Mouse (Mus musculus) brain, adult 2 months (tissue): Measurements from ENCODE around the gene E2f7.

Experiments used
- DNase-seq: peaks from one replicate; pipeline ENCODE4 v3.0.0; 2011; ENCODE audit warnings: low read depth, low spot score

Gene E2f7

DNA sequence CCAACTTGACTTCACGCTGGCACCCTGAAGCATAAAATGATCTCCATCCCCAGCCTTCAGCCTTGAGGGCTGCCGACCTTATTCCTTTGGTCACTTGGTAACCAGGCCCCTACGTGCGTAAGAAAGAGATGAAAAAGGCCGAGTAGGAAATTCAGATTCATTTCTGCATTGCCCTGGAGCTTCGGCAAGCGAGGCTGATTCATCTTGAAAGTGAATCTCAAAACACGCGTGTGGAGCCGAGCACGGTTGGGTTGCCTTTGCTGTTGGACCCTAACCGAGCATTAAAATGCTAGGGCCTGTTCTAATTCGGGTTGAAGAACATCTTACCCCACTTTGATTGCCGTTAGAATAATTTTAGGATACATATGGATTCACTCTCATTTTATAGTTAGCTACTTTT, 28.6 kb downstream of the E2f7 start:
- peak; percentile 22 for DNase-seq

DNA sequence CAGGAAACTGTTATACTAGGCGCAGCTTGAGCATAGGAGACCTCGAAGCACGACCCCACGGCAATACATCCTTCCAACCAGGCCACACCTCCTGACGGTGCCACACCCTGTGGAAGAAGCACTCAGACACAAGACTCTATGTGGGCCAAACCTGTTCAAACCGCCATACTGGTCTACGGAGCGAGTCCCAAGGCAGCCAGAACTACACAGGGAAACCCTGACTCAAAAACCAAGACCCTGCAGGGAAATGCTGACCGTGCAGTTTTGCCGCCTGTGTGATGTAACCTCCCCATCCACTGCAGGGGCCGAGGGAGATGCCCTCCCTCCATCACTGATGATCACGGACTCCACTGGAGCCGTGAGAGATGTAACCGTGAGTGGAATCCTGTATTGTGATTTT, 36.5 kb downstream of the E2f7 start:
- no peak for DNase-seq

GRCm38 (mm10) chr10:110782655-110783054, 37.4 kb downstream of the E2f7 start:
- DNase-seq: no peak

DNA sequence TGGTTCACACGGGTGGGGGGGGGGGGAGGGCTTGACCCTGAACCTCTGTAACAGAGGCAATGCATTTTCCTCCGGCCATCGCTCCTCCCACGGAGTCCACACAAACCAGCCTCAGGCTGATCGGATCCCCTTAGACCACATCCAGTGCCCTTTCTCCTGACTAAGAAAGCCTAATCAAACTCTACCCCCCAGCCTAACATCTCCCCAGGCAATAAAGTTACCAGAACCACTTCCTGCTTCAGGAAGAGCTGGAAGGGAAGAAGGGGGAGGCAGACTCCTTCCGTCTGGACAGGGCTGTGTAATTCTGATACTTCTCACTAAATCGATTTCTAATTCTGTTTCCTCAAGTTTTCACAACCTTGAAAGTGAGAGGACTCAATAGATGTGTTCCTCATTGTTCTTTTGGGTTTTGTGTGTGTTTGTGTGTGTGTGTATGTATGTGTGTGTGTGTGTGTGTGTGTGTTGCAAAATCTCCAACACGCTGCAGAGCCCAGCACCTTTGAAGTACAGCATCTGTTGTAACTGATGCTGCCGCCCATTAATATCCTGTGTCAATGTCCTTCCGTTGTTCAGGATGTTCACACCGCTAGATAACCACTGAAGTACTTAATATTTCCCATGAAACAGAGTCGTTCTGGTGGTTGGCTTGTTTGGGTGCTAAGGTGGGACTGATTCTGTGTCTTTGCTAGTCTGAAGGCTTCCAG, 43.0 kb downstream of the E2f7 start:
- no peak for DNase-seq

DNA sequence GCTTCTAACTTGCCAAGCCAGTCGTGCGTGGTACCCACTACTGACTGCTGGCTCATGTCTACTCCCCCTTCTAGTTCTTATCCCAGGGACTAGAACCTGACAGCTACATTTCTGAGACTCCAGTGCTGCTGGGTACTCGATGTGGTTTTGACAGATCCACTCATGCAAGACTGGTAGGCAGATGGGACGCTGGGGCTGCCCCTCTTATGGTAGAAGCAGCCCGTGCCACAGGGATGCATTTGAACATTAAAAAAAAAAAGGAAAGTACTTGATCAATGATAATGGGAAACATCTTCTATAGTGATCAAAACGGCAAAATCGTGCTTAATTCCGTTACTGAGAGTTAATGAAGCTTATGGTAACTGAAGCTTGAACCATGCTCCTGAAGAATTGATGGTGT, 44.4 kb downstream of the E2f7 start:
- no peak for DNase-seq

DNA sequence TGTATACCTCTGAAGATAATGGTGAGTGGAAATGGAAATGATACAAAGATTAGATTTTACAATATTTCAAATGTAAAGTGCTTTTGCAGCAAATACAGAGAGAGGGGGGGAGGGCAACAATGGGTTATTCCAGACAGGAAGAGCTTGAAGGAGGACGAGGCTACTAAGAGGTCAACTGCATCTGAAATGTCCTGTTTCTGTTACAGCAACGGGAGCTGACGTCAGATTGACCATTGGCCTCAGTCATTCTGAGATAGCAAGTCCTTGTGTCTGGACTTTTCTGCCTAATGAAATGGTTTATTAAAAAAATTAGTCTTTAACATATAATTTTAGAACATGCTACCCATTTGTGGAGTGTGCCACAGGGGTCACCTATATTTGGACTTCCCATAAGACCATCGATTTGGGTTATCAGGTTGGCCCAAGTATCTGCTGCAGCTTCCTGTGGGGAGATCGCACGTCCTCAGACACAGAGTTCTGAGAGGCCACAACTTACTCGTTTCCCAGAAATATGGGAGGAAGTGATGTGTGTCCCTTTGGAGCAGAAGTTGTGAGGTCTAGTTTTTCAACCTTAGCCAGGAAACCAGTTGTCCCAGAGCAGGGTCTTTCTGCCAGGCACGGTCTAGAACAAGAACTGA, 48.0 kb downstream of the E2f7 start:
- DNase-seq: no peak

DNA sequence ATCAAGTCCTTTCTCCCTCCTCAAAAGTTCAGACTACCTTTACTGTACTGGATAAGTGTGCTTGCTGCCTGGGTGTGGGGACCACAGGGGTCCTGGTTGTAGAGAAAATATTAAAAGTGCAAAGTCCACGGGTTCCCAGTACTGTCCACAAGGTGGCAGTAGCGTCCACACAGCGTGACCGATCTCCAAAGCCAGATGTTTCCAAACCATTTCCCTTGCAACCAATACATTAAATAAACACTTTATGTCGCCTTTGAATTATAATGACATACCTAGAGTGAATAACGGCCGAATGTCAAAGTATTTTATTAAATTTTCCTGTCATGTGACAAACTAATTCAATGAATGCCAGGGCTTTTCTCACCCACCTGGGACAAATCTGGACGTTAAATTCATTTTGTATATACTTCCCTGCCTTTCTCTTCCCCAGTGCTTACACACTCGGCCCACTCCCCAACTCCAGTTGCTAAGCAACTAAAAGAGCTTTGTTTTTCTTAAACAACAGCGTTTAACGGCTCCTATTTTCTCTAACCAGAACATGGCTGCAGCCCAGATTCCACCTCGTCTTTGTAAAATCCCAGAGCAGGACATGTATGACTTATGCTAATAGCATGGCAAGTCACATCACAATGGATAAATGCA, 49.4 kb downstream of the E2f7 start:
- peak; percentile 63 for DNase-seq

GRCm38 (mm10) chr10:110795206-110795796, 50.1 kb downstream of the E2f7 start:
- DNase-seq: peak; percentile 22

GRCm38 (mm10) chr10:110801296-110801695, 56.1 kb downstream of the E2f7 start:
- no peak for DNase-seq

DNA sequence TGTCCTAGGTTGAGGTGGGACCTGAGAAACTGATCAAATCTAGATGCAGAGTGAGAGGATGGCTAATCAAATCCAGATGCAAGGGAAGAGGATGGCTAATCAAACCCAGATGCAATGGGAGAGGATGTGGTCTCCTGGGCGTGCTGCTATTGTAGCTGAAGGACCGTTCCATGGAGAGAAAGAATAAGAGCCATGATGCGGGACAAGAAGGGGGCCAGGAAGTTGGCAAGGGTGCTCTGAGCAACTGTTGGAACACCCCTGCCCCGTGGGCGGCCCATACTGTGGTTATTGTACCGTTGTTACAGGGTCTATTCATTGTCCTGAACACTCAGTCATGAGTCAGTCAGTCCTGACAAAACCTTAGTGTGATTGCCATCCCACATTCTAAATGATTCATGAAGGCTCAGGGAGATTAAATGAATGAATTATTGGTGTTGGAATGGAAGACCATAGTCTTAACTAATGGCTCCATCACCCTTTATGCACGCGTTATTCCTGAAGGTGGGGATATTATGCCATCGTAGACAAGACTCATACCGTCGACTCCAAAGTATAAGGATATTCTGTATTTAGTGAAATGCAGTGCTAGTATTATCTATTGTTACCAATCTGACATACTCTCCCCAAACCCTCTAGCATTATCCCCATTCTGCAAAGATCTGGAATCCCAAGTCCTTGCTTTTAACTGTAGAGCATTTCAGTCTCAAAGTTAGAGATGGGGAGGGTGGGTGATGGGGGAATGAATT, 59.2 kb downstream of the E2f7 start:
- DNase-seq: no peak

DNA sequence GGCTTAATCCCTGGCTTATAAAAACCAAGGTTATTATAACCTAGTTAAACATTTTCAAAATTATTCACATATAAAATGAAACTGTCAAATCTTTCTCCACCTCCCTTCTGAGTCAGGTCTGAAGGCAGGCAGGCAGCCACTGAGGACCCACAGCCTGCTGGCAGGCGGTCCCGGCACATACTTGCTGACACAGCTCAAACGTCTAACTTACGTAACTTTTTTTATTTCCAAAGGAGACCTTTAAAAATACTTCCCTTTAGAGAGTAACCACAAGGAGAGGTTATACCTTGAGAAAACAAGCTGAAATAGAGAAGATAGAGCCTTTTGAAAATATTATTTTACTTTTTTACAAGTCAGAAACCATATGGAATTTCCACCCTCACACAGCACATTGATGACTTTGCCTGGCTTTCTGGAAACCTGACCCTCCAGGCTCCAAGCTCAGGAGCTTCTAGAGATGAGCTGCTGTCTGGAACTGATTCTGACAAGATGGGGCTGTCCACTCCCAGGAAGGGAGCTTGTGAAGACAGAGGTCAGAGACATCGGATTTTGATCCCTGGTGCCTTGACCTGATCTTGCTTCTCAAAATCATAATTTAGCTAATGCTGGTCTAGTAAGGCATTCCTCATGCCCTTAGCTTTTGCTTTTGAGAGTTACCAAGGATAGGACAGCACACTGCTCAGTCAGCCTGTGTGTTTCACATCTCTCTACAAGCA, 59.9 kb downstream of the E2f7 start:
- peak; percentile 31 for DNase-seq

DNA sequence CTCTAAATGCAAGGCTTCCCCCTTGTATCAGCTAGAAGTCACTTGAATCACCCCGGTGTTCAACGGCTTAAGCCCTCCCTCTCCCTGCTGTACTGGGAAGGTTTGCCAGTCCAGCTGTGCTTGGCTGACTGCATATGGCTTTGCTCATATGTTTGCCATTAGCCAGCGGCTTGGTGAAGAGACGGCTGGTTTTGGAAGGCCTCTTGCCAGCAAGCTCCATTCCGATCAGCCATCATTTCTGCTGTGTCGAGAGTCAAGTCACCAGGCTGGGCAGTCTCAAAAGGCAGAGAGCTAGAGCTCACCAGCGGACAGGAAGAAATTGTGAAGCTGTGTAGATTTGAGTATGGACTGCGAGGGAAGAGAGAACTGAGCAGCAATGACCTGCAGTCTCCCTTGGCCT, 61.2 kb downstream of the E2f7 start:
- no peak for DNase-seq

- no peak for DNase-seq
These were observed 65.3 kb downstream of the E2f7 start for GRCm38 (mm10) chr10:110810528-110810927.

DNA sequence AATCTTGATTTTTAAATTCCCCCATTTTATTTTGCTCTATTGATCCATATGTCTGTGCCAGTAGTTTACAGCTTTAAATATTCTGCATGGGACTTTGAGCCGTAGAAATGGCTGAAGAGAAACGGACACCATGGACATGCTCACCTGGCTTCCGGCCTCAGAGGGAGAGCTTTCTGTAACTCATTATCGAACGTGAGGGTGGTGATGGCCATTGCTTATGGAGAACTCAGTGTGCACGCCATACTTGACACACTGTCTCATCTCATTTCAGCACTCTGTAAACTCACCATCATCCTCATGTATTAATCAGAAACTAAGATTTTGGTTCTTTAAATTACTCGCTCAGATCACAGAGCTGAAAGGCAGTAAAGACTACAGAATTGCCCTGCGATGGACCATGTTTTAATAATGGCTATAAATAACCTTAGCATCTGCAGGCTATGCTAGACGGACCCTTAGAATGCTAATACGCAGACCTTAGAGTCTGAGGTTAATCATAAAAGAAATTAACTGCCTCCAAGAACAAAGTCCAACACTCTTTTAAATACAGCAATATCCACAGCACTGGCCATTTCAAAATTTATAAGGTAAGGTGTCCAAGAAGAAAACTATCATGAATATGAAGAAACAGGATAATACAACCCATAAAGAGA, 66.1 kb downstream of the E2f7 start:
- no peak for DNase-seq

GRCm38 (mm10) chr10:110811862-110812225, 66.6 kb downstream of the E2f7 start:
- no peak for DNase-seq

GRCm38 (mm10) chr10:110821139-110821538, 75.9 kb downstream of the E2f7 start:
- no peak for DNase-seq

GRCm38 (mm10) chr10:110821692-110822091, 76.5 kb downstream of the E2f7 start:
- DNase-seq: no peak

DNA sequence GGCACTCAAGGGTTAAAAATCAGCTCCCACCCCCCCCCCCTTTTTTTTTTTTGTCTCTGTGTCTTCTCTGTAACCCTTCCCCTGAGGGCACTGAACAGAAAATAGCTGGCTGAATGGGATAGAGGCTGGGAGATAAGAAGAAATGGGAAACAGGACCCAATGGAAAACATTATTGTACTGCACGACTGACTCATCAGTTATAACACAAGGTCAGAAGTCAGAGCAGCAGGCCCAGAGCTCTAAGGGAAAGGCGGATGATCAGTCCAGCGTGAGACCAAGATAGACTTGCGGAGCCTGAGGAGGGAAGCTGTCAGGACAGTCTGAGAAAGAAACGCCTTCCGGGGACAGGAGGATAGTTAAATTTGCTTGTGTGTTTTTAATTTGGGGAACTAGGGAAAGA, 87.1 kb downstream of the E2f7 start:
- no peak for DNase-seq

DNA sequence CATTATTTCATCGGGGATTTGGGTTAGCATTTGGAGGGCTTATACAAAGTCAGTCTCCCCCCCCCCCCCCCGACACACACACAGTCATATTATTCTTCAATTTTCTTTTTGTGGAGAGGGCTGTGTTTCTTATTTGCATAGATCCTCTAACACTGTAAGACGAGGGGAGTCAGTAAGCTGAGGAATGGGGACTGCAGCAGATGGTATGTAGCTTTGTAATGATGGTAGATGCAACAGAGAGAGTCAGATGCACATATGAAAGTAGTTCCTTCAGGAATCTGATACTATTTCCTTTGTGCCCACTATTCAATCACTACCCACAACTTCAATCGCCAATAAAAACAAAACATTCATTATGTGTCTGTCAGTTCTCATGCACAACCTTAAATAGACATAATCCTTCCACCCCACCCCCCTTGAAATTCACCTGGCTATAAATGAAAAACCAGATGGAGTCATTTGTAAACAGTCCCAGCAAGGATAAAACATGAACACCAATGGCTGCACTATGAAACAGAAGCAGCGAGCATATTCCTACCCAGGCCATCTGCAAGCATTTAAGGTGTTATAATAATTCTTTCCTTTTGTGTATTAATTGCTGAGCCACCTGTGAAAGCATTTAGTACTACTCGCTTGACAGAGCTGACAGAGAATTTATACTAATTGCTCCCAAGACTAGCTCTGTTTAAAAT, 90.0 kb downstream of the E2f7 start:
- no peak for DNase-seq
